Mouse (Mus musculus) myocyte (in vitro differentiated cells): Measurements from ENCODE around the gene Gm16253. TPM values are rescaled to one million over a fixed set of nuclear protein-coding genes. Genes with fewer than 3 reads are reported as not detected.
A peak's percentile ranks its signal among the peaks of the same experiment; 100 is the strongest.

Experiments used
- H3K27me3 ChIP-seq: one replicate; pipeline ENCODE4 v1.6.1; 2011; ENCODE audit not compliant: control insufficient read depth, insufficient read depth, insufficient read length
- H3K36me3 ChIP-seq: one replicate; pipeline ENCODE4 v1.6.1; 2011; ENCODE audit not compliant: control insufficient read depth, insufficient read depth
- H3K4me2 ChIP-seq: one replicate; pipeline ENCODE4 v1.6.1; 2011; ENCODE audit warnings: low read depth, control low read depth
- H3K4me3 ChIP-seq: one replicate; pipeline ENCODE4 v1.5.1; 2011; ENCODE audit warnings: mild to moderate bottlenecking, control low read depth, moderate library complexity
- H3K79me2 ChIP-seq: one replicate; pipeline ENCODE4 v1.6.1; 2011; ENCODE audit not compliant: control insufficient read depth, insufficient read depth
- H3ac ChIP-seq: one replicate; pipeline ENCODE4 v1.6.1; 2011; ENCODE audit not compliant: control insufficient read depth, insufficient read length
- CEBPB ChIP-seq: IDR thresholded peaks from 2 replicates; pipeline ENCODE4 v1.6.1; 2011; ENCODE audit warnings: mild to moderate bottlenecking, moderate library complexity; ENCODE audit not compliant: poor library complexity, insufficient read depth, severe bottlenecking
- E2F4 ChIP-seq: IDR thresholded peaks from one replicate; pipeline ENCODE4 v1.6.1; 2011; ENCODE audit warnings: mild to moderate bottlenecking, control low read depth, moderate library complexity; ENCODE audit not compliant: insufficient read depth
- MAX ChIP-seq: IDR thresholded peaks from one replicate; pipeline ENCODE4 v1.6.1; 2011; ENCODE audit warnings: low read depth, mild to moderate bottlenecking, control low read depth
- MYOD1 ChIP-seq, 3 experiments: IDR thresholded peaks; one replicate each; pipeline ENCODE4 v1.6.1; 2011; ENCODE audit warnings: control low read depth in 2 of 3, low read depth in 2 of 3, mild to moderate bottlenecking in 2 of 3, moderate library complexity in 1 of 3; ENCODE audit not compliant: insufficient read length in 2 of 3, control insufficient read depth in 1 of 3
- MYOG ChIP-seq, 3 experiments: IDR thresholded peaks; one replicate each; pipeline ENCODE4 v1.6.1; 2011; ENCODE audit warnings: control low read depth in 2 of 3, low read depth in 2 of 3, mild to moderate bottlenecking in 2 of 3; ENCODE audit not compliant: insufficient read length in 2 of 3, control insufficient read depth in 1 of 3, insufficient read depth in 1 of 3
- POLR2A ChIP-seq: IDR thresholded peaks from one replicate; pipeline ENCODE4 v1.6.1; 2011; ENCODE audit warnings: low read depth, mild to moderate bottlenecking, control low read depth, moderate library complexity; ENCODE audit not compliant: insufficient read length
- POLR2AphosphoS2 ChIP-seq: IDR thresholded peaks from one replicate; pipeline ENCODE4 v1.6.1; 2011; ENCODE audit warnings: low read depth, control low read depth; ENCODE audit not compliant: insufficient read length
- REST ChIP-seq: IDR thresholded peaks from one replicate; pipeline ENCODE4 v1.6.1; 2011; ENCODE audit warnings: mild to moderate bottlenecking, control low read depth, moderate library complexity; ENCODE audit not compliant: insufficient read depth, insufficient read length
- SRF ChIP-seq: IDR thresholded peaks from one replicate; pipeline ENCODE4 v1.6.1; 2011; ENCODE audit warnings: low read depth; ENCODE audit not compliant: control insufficient read depth, insufficient read length
- TCF12 ChIP-seq: IDR thresholded peaks from one replicate; pipeline ENCODE4 v1.6.1; 2011; ENCODE audit warnings: mild to moderate bottlenecking, control low read depth; ENCODE audit not compliant: poor library complexity, insufficient read depth, severe bottlenecking
- TCF3 ChIP-seq: IDR thresholded peaks from one replicate; pipeline ENCODE4 v1.6.1; 2011; ENCODE audit warnings: low read depth, control low read depth; ENCODE audit not compliant: insufficient read length
- USF1 ChIP-seq: IDR thresholded peaks from one replicate; pipeline ENCODE4 v1.6.1; 2011; ENCODE audit warnings: low read depth, mild to moderate bottlenecking, control low read depth, moderate library complexity
- polyA plus RNA-seq: library from polyadenylated mRNA; unstranded; fragments of >200 nt; fragmentation: generic; extraction: Trizol; gene quantifications from one replicate; pipeline ENCODE4 v1.2.1, GENCODE M21; 2012; ENCODE audit warnings: missing spikeins

Gm16253 gene
- polyA plus RNA-seq, 1 experiment, result 0.25 TPM

DNA sequence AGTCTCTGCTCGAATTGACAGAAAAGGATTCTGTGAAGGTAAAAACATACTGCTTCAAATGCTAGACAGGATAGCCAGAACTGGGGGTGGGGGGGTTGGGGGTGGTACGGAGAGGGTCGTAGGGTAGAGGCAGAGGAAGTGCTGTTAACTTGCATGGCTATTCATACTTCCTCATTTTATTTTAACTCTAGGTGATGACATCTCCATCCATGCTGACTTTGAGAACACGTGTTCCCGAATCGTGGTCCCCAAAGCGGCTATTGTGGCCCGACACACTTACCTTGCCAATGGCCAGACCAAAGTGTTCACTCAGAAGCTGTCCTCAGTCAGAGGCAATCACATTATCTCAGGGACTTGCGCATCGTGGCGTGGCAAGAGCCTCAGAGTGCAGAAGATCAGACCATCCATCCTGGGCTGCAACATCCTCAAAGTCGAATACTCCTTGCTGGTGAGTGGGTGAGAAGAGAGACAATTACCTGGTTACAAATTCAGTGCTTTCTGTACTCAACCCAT, 17.3 kb upstream of the Gm16253 start:
- TF ChIP-seq REST, result no peak
- no peak for TF ChIP-seq TCF12
- no peak for TF ChIP-seq MYOD1 (IDR thresholded peaks at IDR 0.05; ENCODE audit: control insufficient read depth in 1 of 3, insufficient read length in 2 of 3, low read depth in 2 of 3)
- TF ChIP-seq MAX, result no peak
- no peak for TF ChIP-seq E2F4
- TF ChIP-seq MYOG (IDR thresholded peaks at IDR 0.05; ENCODE audit: control insufficient read depth in 1 of 3, insufficient read depth in 1 of 3, insufficient read length in 2 of 3, low read depth in 2 of 3), result no peak
- no peak for TF ChIP-seq TCF3
- no peak for TF ChIP-seq POLR2AphosphoS2
- TF ChIP-seq POLR2A, result no peak
- TF ChIP-seq SRF, result no peak
- TF ChIP-seq USF1, result no peak
- no peak for TF ChIP-seq CEBPB
- peak overlapping the region; percentile 71 for H3K4me3 ChIP-seq
- no peaks in the 10 kb centered on the region for H3K27me3 ChIP-seq
- H3K4me2 ChIP-seq, result peak overlapping the region; percentile 88
- peaks cover 12% of the 10 kb centered on the region for H3K36me3 ChIP-seq
- H3ac ChIP-seq, result no peak overlapping the region
- H3K79me2 ChIP-seq, result peaks cover 9% of the 10 kb centered on the region

DNA sequence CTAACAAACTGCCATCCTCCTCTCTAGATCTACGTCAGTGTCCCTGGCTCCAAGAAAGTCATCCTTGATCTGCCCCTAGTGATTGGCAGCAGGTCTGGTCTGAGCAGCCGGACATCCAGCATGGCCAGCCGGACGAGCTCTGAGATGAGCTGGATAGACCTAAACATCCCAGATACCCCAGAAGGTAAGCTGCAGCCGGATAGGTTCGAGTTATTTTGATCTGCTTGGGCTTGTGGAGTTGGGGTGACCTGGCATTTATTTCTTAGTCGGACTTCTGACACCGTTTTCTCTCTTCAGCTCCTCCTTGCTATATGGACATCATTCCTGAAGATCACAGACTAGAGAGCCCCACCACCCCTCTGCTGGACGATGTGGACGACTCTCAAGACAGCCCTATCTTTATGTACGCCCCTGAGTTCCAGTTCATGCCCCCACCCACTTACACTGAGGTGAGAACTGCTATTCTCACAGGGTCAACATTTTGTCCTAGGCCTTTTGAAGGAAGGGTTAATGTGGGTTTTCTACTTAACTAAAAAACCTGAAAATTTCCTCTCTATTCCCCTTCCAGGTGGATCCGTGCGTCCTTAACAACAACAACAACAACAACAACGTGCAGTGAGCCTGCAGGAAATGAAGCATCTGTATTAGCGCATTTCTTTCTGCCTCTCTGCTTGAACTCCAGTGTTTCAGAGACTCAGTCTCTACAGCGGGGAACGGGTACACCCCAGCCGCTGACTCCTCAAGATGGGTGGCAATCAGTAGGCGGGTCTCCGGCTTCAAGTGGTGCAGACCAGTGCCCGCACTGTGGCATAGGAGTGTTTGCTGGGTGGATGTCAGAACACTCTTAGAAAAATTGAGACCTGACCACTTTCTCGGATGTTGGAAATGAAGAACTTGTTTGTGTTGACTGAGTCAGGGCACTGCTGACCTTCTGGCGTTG, 16.6 kb upstream of the Gm16253 start:
- Histone ChIP-seq H3K4me2 (peak overlapping the region; percentile 88), H3K4me3 (peak overlapping the region; percentile 71), H3ac (no peak overlapping the region), H3K27me3 (no peaks in the 10 kb centered on the region), H3K36me3 (peaks cover 12% of the 10 kb centered on the region), H3K79me2 (peaks cover 9% of the 10 kb centered on the region)
- no peak for TF ChIP-seq POLR2AphosphoS2
- no peak for TF ChIP-seq MYOD1 (IDR thresholded peaks at IDR 0.05; ENCODE audit: control insufficient read depth in 1 of 3, insufficient read length in 2 of 3, low read depth in 2 of 3)
- no peak for TF ChIP-seq SRF
- no peak for TF ChIP-seq TCF3
- no peak for TF ChIP-seq REST
- TF ChIP-seq USF1, result no peak
- no peak for TF ChIP-seq MYOG (IDR thresholded peaks at IDR 0.05; ENCODE audit: control insufficient read depth in 1 of 3, insufficient read depth in 1 of 3, insufficient read length in 2 of 3, low read depth in 2 of 3)
- no peak for TF ChIP-seq E2F4
- no peak for TF ChIP-seq MAX
- TF ChIP-seq CEBPB, result no peak
- no peak for TF ChIP-seq TCF12
- no peak for TF ChIP-seq POLR2A

- Histone ChIP-seq H3K4me3 (peak overlapping the region; percentile 71), H3K4me2 (peak overlapping the region; percentile 88), H3K36me3 (peaks cover 12% of the 10 kb centered on the region), H3K27me3 (no peaks in the 10 kb centered on the region), H3ac (no peak overlapping the region), H3K79me2 (peaks cover 9% of the 10 kb centered on the region)
- TF ChIP-seq CEBPB (no peak), POLR2A (peak; percentile 34), USF1 (no peak), MYOD1 (IDR thresholded peaks at IDR 0.05; ENCODE audit: control insufficient read depth in 1 of 3, insufficient read length in 2 of 3, low read depth in 2 of 3) (no peak), POLR2AphosphoS2 (peak; percentile 67)
Observed at GRCm38 (mm10) chr3:96560881-96561668, 15.7 kb upstream of the Gm16253 start.

GRCm38 (mm10) chr3:96561946-96562681, 14.7 kb upstream of the Gm16253 start:
- H3K36me3 ChIP-seq, result peaks cover 12% of the 10 kb centered on the region
- no peak overlapping the region for H3ac ChIP-seq
- peak; percentile 90 for TF ChIP-seq POLR2AphosphoS2
- TF ChIP-seq POLR2A, result peak; percentile 51
- TF ChIP-seq TCF3, result no peak
- no peak overlapping the region for H3K4me2 ChIP-seq
- H3K79me2 ChIP-seq, result peaks cover 9% of the 10 kb centered on the region
- no peaks in the 10 kb centered on the region for H3K27me3 ChIP-seq
- no peak overlapping the region for H3K4me3 ChIP-seq
